ENCODE assay signal across 23 mouse cellular contexts in the genomic region with DNA sequence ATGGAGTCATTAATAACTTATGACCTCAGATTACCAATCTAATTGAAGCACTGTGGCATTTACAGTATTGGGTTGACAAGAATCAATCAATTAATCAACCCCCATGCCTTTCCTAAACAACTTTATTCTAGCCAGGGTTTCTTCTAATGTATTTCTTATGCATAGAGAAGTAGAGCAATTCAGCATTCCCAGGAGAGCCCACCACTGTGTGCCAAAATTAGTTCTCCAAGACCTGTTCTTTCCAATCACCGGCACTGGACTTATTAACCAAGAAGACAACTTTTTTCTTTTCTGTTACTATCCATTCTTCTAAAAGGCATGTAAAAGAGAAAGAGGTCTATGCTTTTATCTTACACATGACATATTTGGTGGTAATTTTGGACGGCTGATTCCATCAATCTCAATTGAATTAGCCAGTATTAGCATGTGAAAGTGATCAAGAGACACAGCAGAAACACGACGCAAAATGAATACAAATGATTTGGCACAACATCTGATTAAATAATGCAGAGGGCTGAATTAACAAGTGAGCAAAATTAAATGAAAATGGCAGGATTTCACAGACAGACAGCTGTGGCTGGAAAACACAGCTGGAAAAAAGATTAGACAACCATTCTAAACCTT.
DNase-seq lines count a peak whose midpoint lies in the region; ATAC-seq and TF ChIP-seq lines count a peak whose summit lies in the region.
"Had no signal": no experiment of that assay in that cellular context is flagged by ENCODE, and none has a peak within 500 bp of the region (broad histone marks: within the 10 kb centered on the region; RNA-seq: fewer than 3 reads in every experiment).

No protein-coding gene starts in this region.

- 9% methylated on average over 4 of the region's 4 CpGs for WGBS in forebrain, embryonic 15.5 days
- WGBS in forebrain, embryonic 11.5 days, result 69% methylated on average over 4 of the region's 4 CpGs
- WGBS in midbrain, embryonic 16.5 days, result 29% methylated on average over 4 of the region's 4 CpGs
- 81% methylated on average over 4 of the region's 4 CpGs for WGBS in midbrain, embryonic 10.5 days
- WGBS in forebrain, postnatal 0 days, result 11% methylated on average over 4 of the region's 4 CpGs
- 29% methylated on average over 4 of the region's 4 CpGs for WGBS in hindbrain, postnatal 0 days

- H3K4me3 ChIP-seq in forebrain, embryonic 15.5 days, result no peak overlapping the region
- no peak overlapping the region for H3K4me3 ChIP-seq in forebrain, embryonic 11.5 days (ENCODE audit: low read depth, low read length)
- H3K4me3 ChIP-seq in midbrain, embryonic 16.5 days (ENCODE audit: low read depth, low read length), result no peak overlapping the region
- no peak overlapping the region for H3K4me3 ChIP-seq in midbrain, embryonic 10.5 days
- no peak overlapping the region for H3K4me3 ChIP-seq in forebrain, postnatal 0 days (ENCODE audit: low read depth, low read length)
- no peak overlapping the region for H3K4me3 ChIP-seq in hindbrain, postnatal 0 days (ENCODE audit: low read length)
- H3K4me3 ChIP-seq: liver, embryonic 12.5 days had no signal

- no peak overlapping the region for H3K9ac ChIP-seq in forebrain, embryonic 15.5 days (replicated peaks)
- H3K9ac ChIP-seq in forebrain, embryonic 11.5 days (ENCODE audit: low read length), result no peak overlapping the region
- H3K9ac ChIP-seq in midbrain, embryonic 16.5 days (ENCODE audit: low read depth, low read length), result no peak overlapping the region
- H3K9ac ChIP-seq in forebrain, postnatal 0 days, result no peak overlapping the region
- H3K9ac ChIP-seq in hindbrain, postnatal 0 days (replicated peaks; ENCODE audit: low read length), result no peak overlapping the region
- H3K9ac ChIP-seq: liver, embryonic 12.5 days; liver, postnatal 0 days had no signal

- DNase-seq in forebrain, embryonic 11.5 days (ENCODE audit: low spot score), result no peak
- DNase-seq in midbrain, embryonic 10.5 days (ENCODE audit: low spot score), result no peak
- peak; percentile 27 for DNase-seq in forebrain, postnatal 0 days
- DNase-seq in hindbrain, postnatal 0 days (ENCODE audit: low spot score), result peak; percentile 47
- no peak for DNase-seq in kidney, adult 11 months
- DNase-seq: adrenal gland, adult 2 months; adrenal gland, postnatal 36 days; cerebellum, adult 2 months; cerebellum, postnatal 14 days; heart, postnatal 14 days; kidney, adult 9 months; kidney, postnatal 10 days; layer of hippocampus, postnatal 36 days; left cerebral cortex, postnatal 4 days; liver, postnatal 0 days; lung, postnatal 36 days; right cerebral cortex, adult 18-20 months; thymus, adult 2 months; thymus, postnatal 36 days had no signal

- H3K27ac ChIP-seq in forebrain, embryonic 15.5 days (replicated peaks), result peak overlapping the region; percentile 40
- H3K27ac ChIP-seq in forebrain, embryonic 11.5 days (ENCODE audit: low read depth, low read length), result no peak overlapping the region
- 0 out of 2 replicates have a peak overlapping the region, but pooled peaks have one; percentile 17 for H3K27ac ChIP-seq in midbrain, embryonic 16.5 days (ENCODE audit: low read length)
- no peak overlapping the region for H3K27ac ChIP-seq in midbrain, embryonic 10.5 days (replicated peaks)
- H3K27ac ChIP-seq in forebrain, postnatal 0 days (ENCODE audit: low read depth, low read length), result no peak overlapping the region
- H3K27ac ChIP-seq in hindbrain, postnatal 0 days, result no peak overlapping the region
- H3K27ac ChIP-seq: liver, embryonic 12.5 days had no signal

- no peaks in the 10 kb centered on the region for H3K27me3 ChIP-seq in forebrain, embryonic 15.5 days
- H3K27me3 ChIP-seq in forebrain, embryonic 11.5 days (ENCODE audit: control insufficient read depth, insufficient read depth, low read length), result no peaks in the 10 kb centered on the region
- H3K27me3 ChIP-seq in midbrain, embryonic 16.5 days (ENCODE audit: control insufficient read depth, insufficient read depth, low read depth, low read length), result no peaks in the 10 kb centered on the region
- H3K27me3 ChIP-seq in midbrain, embryonic 10.5 days (ENCODE audit: low read depth, poor library complexity, severe bottlenecking), result no peaks in the 10 kb centered on the region
- H3K27me3 ChIP-seq in forebrain, postnatal 0 days (ENCODE audit: insufficient read depth, low read length), result no peaks in the 10 kb centered on the region
- H3K27me3 ChIP-seq in hindbrain, postnatal 0 days (ENCODE audit: insufficient read depth, low read length), result no peaks in the 10 kb centered on the region
- H3K27me3 ChIP-seq: liver, embryonic 12.5 days had no signal

- TF ChIP-seq CTCF in forebrain, postnatal 0 days (IDR thresholded peaks at IDR 0.05; ENCODE audit: low read depth), result no peak
- TF ChIP-seq CTCF in hindbrain, postnatal 0 days (IDR thresholded peaks at IDR 0.05; ENCODE audit: low read depth), result no peak

- no peak overlapping the region for H3K4me2 ChIP-seq in forebrain, embryonic 15.5 days (replicated peaks)
- H3K4me2 ChIP-seq in forebrain, embryonic 11.5 days (ENCODE audit: low read depth, low read length, severe bottlenecking), result no peak overlapping the region
- no peak overlapping the region for H3K4me2 ChIP-seq in midbrain, embryonic 16.5 days (ENCODE audit: low read length)
- no peak overlapping the region for H3K4me2 ChIP-seq in forebrain, postnatal 0 days (ENCODE audit: low read depth)
- H3K4me2 ChIP-seq in hindbrain, postnatal 0 days (ENCODE audit: low read depth, low read length), result no peak overlapping the region
- H3K4me2 ChIP-seq: liver, embryonic 12.5 days had no signal

- ATAC-seq in forebrain, embryonic 15.5 days (replicated peaks), result peak; percentile 85
- no peak for ATAC-seq in forebrain, embryonic 11.5 days (replicated peaks; ENCODE audit: low FRiP score)
- peak; percentile 56; the same call in 1 of the 2 replicates for ATAC-seq in midbrain, embryonic 16.5 days
- ATAC-seq in forebrain, postnatal 0 days, result peak; percentile 36; the same call in 1 of the 2 replicates
- no peak for ATAC-seq in hindbrain, postnatal 0 days
- ATAC-seq: intestine, embryonic 16.5 days; liver, embryonic 12.5 days; liver, postnatal 0 days had no signal

- no peaks in the 10 kb centered on the region for H3K9me3 ChIP-seq in forebrain, embryonic 15.5 days
- H3K9me3 ChIP-seq in forebrain, embryonic 11.5 days (ENCODE audit: control insufficient read depth, low read length), result no peaks in the 10 kb centered on the region
- H3K9me3 ChIP-seq in midbrain, embryonic 16.5 days (replicated peaks; ENCODE audit: control insufficient read depth, low read length, poor library complexity, severe bottlenecking), result no peaks in the 10 kb centered on the region
- H3K9me3 ChIP-seq in midbrain, embryonic 10.5 days (replicated peaks), result no peaks in the 10 kb centered on the region
- H3K9me3 ChIP-seq in forebrain, postnatal 0 days (ENCODE audit: low read length), result no peaks in the 10 kb centered on the region
- no peaks in the 10 kb centered on the region for H3K9me3 ChIP-seq in hindbrain, postnatal 0 days (ENCODE audit: low read length)

- no peaks in the 10 kb centered on the region for H3K36me3 ChIP-seq in forebrain, embryonic 15.5 days
- no peaks in the 10 kb centered on the region for H3K36me3 ChIP-seq in forebrain, embryonic 11.5 days (ENCODE audit: control insufficient read depth, insufficient read depth, low read length)
- no peaks in the 10 kb centered on the region for H3K36me3 ChIP-seq in midbrain, embryonic 16.5 days (ENCODE audit: control insufficient read depth, insufficient read depth, low read length)
- H3K36me3 ChIP-seq in midbrain, embryonic 10.5 days, result no peaks in the 10 kb centered on the region
- H3K36me3 ChIP-seq in forebrain, postnatal 0 days (ENCODE audit: insufficient read depth), result no peaks in the 10 kb centered on the region
- H3K36me3 ChIP-seq in hindbrain, postnatal 0 days (ENCODE audit: insufficient read depth, low read length), result no peaks in the 10 kb centered on the region
- H3K36me3 ChIP-seq: liver, embryonic 12.5 days had no signal

- H3K4me1 ChIP-seq in forebrain, embryonic 15.5 days, result peaks cover 16% of the 10 kb centered on the region
- H3K4me1 ChIP-seq in forebrain, embryonic 11.5 days (replicated peaks; ENCODE audit: control insufficient read depth, insufficient read depth, low read length), result no peaks in the 10 kb centered on the region
- H3K4me1 ChIP-seq in midbrain, embryonic 16.5 days (ENCODE audit: control insufficient read depth, insufficient read depth, low read length), result peaks cover 11% of the 10 kb centered on the region
- H3K4me1 ChIP-seq in midbrain, embryonic 10.5 days, result no peaks in the 10 kb centered on the region
- no peaks in the 10 kb centered on the region for H3K4me1 ChIP-seq in forebrain, postnatal 0 days (ENCODE audit: insufficient read depth)
- no peaks in the 10 kb centered on the region for H3K4me1 ChIP-seq in hindbrain, postnatal 0 days (ENCODE audit: insufficient read depth, low read length)
- H3K4me1 ChIP-seq: liver, embryonic 12.5 days had no signal

Comparison
In these comparisons a context has a peak if more than half of its experiments do, and no peak if none do; other contexts are left out.
1. ATAC-seq: peak in forebrain, embryonic 15.5 days (single experiment), midbrain, embryonic 16.5 days (single experiment) and forebrain, postnatal 0 days (single experiment); none in forebrain, embryonic 11.5 days (single experiment) and hindbrain, postnatal 0 days (single experiment).
2. H3K27ac ChIP-seq: peak in forebrain, embryonic 15.5 days (single experiment) and midbrain, embryonic 16.5 days (single experiment); none in forebrain, embryonic 11.5 days (single experiment), midbrain, embryonic 10.5 days (single experiment), forebrain, postnatal 0 days (single experiment) and hindbrain, postnatal 0 days (single experiment).
3. DNase-seq: peak in forebrain, postnatal 0 days (single experiment) and hindbrain, postnatal 0 days (single experiment); none in forebrain, embryonic 11.5 days (single experiment), midbrain, embryonic 10.5 days (single experiment) and kidney, adult 11 months (single experiment).